Mouse (Mus musculus): ENCODE data around the gene Pdia5.

Pdia5 gene

DNA sequence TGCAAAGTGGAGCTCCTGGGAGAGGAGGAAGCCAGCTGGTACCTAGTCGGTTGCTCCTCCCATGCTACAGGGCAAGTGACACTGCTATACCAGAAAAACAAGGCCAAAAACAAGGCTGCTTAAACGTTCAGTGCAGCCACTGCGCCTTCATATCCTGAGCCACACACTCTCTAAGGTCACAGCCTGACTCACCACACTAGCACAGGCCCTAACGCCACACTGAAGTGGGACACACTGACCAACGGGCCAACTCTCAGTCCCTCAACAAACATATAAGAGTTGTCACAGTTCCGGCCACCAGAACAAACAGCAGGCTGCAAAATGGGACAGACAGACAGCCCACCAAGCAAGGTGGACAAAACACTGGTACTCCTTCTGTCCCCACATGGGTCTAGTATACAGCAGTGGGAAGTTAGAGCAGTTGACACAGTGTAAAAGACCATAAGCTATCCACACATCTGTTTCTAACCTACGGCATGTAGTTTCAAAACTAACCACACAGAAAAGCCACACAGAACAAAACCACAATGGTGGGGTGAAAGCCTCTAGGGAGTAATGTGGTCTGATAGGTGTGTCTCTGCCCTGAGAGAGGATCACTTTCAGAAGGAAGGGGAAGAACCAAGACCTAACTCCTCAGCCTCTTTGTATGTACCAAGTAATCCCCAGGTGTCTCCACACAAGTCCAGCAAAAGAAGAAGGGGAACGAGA is 6.0 kb downstream of the Pdia5 start:
- no peak for DNase-seq (ENCODE audit: low spot score in 2 of 2)

DNA sequence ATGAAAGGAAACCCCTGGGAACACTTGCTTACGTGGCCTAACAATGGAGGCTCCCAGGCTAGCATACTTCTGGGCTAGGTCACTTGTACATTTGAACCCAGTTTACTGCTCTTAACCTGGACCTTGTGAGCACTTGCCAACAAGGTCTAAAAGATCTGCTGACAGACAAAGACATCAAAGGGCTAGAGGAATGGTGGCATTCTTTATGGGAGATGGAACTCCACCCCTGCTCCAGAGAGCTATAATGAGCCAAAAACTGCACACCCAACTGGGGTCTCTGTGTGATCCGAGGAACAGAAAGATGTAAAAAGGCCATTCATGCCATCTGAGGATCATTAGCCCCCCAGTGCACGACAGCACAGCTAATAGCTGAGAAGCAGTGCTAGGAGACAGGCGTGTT is 6.6 kb downstream of the Pdia5 start:
- no peak for DNase-seq (ENCODE audit: low spot score in 2 of 2)

DNA sequence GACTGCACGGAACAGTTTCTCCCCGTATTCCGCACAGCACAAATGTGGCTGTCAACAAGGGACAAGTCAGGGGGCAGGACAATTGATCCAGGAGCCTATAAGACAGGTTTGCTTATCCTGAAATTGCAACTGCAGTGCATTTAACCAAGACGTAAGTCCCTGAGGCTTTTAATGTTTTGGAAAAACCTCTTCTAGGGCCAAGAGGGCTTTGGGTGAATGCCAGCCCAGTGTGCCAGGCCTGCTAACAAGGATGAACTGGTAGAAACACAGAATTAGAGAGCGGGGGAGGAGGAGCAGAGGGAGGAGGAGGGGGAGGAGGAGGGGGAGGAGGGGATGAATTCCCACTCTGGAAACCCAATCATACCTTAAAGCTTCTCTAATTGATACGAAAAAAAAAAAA is 11.4 kb downstream of the Pdia5 start:
- DNase-seq (ENCODE audit: low spot score in 2 of 2), result no peak

DNA sequence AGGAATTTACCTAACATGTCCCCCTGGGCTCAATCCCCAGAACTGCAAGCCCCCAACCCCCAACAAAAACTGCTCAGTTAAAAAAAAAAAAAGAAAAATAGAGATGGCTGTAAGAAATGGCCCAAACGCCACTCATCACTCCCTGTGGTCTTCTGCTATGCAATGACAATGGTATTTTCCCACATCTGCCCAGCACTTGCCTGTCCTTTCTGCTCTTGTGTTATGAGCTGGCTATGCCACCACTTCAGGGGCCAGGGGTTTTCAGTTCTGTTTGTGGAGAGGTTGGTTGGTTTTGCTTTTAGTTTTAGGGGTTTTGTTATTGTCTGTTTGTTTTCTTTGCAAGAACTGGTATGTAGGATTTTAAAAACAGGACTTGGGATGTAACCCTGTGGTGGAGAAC is 13.4 kb downstream of the Pdia5 start:
- no peak for DNase-seq (ENCODE audit: low spot score in 2 of 2)

DNA sequence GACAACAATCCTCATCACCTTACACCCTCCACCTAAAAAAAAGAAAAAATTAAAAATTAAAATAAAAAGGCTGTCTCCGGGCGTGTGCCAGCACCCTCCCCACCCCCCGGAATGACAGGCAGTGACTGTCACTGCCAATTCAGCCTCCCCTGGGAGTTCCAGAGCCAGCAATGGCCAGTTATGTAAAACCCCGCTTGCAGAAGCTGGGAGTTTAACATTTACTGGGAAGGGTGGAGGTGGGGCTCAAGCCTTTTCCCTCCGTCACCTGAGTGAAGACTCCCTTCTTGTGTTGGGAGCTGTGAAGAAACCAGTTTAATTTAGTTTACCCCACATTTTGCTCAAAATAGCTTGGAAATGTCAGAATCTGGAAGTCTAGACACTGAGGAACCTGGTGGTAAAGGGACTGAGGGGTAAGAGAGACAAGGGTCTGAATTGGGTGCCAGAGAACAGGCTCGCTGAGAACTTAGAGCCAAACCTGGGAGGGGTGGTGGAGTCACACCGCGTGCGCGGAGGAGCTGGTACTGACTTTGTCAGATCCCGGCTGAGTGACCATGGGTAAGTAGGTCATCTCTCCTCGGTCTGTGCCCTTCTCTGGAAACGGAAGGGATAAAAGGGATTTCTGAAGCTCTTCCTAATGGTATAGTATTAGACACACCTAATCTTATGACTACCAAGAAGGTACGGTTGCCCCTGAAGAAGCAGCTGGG is 18.0 kb downstream of the Pdia5 start:
- no peak for DNase-seq (ENCODE audit: low spot score in 2 of 2)

DNA sequence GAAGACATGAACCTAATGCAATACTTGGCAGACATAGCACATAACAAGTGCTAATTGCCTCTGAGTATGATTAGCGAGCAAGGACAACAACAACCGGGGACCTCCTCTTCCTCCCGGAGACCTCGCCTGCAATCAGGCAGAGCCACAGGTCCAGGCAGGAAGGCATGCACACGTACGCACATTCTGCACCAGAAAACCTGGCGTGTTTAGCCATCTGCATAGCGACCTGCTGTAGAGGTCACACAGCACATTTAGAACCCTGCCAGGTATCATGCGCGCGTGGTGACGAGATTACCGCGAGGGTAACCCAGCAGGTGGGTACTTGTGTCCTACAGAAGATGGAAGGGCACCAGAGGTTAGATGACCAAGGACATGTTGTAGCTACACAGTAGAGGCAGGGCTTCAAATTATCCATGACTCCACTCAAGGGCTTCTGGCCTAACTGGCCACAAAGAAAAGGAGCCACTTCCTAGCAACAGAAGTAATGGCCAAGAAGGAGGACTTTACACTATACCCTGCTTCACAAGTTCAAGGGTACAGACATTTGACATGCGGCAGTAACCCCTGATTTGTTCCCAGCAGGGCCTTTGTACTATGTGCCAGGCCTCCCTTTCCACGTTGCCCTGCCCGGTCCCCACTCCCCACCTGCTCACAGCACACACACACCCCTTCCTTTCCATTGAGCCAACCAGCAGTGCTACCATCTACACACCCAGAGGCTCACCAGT is 18.7 kb downstream of the Pdia5 start:
- DNase-seq (ENCODE audit: low spot score in 2 of 2), result no peak

DNA sequence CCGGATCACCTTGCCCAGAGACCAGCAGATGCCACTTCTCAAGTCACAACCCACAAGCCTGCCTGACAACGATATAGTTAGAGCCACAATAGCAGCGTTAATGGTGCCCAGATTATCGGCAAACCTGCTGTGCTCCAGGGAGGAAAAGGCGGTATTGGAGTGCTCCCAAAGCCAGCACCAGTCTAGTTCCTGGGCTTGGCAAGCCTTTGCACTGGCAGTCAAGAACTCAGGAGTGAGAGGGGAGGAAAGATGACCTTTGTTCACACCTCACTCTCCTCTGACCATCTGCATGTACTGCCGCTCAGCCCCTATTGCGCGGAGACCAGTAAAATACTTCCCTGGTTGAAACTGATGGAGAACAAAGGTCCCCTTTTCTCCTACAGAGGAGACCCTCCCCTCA is 19.7 kb downstream of the Pdia5 start:
- no peak for DNase-seq (ENCODE audit: low spot score in 2 of 2)

DNA sequence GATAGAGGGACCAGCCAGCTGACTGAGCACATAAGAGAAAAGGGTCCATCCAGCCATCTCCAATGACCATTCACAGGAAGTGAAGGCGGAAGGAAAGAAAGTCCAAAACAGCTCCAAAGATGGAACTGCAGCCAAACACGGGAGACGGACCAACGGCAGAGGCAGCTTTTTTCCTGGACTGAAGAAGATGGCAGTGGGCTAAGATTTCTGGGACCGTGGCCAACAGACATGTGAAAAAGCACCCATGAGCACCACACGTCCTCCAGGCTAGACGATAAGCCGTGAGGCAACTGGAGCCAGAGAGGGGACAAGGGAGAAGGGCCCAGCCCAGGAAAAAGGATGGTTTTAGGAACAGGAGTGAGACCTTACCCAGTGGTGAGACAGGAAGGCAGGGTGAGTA is 20.6 kb downstream of the Pdia5 start:
- no peak for DNase-seq (ENCODE audit: low spot score in 2 of 2)

DNA sequence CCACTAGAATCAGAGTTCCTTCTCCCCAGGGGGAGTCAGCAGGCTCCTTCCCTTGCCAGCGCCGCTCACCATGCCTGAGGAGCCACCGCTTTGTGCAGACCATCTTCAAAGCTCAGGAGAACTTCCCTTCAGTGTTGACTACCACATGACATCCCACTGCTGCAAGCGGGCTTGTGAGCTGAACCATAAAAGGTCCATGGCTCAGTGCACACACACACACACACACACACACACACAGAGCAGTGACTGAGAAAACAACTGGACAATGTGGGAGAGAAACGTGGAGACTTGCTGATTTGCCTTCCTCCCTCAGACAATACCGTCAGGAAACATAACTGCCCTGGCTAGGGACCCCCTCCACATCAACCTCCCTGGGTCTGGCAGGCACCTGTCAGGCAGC is 21.7 kb downstream of the Pdia5 start:
- no peak for DNase-seq (ENCODE audit: low spot score in 2 of 2)

DNA sequence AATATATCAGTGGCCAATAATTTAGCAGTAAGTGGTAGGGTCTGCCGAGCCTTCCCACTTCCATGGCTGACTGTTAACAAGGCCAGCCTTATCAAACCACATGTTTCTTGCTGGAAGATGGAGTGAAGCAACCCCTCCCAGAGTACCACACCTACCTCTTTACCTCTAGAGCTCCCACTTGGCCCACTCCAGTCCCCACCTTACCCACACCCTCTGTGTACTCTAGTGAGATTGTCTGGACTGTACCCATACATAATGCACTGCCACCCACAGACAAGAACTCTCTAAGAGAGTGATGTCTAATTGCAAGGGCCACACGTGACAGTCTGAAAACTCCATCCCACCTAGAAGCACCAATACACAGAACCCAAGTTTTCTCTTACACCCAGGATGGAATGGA is 23.6 kb downstream of the Pdia5 start:
- no peak for DNase-seq (ENCODE audit: low spot score in 2 of 2)

DNA sequence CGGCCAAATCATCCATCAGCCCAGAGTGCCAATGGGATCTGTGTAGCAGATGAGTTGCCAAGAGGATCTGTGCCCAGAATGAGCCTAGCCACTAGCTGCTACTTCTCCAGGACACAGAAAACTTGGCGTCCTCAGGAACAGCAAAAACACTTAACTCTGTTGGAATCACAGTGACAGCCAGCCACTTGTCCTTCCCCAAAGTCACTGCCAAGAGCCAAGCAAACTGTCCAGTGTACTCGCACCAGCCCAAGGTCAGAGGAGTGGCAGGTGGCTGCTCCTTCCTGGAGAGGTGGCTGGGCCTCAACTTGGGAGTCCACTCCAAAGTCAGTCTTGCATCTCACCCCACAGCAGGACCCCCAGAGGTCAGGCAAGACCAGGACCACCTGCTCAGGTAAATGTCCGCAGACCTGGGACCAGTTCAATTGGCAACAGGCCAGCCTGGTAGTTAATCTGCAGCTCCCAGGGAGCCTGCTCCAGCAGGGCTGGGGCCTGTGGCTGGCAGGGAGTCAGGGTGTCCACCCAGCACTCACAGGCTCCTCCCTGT is 24.8 kb downstream of the Pdia5 start:
- no peak for DNase-seq (ENCODE audit: low spot score in 2 of 2)

DNA sequence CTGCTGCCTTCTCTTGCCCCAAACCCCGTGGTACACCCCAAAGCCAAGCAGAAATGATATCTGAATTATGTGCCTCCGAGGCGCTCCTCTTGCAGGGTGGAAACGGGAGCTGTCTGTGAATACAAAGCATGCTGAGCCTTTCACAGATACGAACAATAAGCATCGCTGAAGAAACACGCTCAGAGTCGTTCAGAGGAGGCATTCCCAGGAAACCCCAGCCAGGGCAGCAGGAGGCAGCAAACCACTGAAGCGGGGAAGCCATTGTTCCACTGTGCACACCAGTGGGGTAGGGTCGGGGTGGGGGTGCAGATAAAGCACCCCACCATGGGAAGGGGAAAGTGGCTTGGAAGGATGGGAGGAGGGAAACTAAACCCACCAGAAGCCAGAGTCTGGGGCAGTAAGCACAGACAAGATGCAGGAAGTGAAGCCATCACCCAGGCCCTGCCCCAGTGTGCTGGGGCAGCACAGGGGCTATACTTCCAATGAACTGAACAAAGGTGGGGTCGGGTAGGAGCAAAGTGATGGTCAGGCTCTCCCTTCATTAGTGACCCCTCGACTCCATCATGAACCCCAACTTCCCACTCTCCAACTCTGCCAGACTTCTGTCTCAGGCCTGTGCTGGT is 25.9 kb downstream of the Pdia5 start:
- no peak for DNase-seq (ENCODE audit: low spot score in 2 of 2)

DNA sequence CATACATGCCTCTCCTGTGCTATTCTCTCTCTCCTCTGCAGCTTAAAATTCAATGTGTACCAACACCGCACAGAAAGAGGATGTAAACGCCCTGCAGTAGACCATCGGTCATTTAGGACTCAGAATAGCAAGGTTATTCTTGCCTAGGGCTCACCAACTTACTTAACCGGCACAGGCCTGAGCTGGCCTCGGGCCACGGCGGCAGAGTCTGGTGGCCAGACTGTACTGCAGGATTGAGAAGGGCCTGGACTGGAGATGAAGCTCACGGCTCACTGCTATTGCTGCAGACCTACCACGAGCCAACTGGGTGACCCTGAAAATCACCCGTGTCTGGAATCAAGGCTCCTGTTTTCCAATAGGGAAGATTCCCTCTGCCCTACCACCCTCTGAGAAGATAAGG is 27.0 kb downstream of the Pdia5 start:
- no peak for DNase-seq (ENCODE audit: low spot score in 2 of 2)

DNA sequence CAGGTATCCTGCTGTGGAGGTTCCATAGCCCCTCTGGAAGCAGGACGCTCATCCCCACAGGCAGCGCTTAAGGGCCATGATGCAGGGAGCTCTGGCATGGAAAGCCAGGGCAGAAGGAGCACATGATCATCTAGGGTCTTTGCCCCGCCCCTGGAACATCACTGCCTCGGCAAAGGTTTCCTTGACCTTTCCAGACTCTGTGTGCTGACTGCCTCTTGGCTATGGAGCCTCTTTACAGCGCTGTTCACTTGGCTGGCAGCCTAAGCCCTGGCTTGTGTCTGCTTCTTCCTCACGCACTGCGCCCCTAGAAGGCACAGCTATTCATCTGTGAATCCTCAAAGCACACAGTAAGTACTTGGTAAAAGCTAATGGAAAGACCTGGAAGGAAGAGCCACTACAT is 27.7 kb downstream of the Pdia5 start:
- no peak for DNase-seq (ENCODE audit: low spot score in 2 of 2)

DNA sequence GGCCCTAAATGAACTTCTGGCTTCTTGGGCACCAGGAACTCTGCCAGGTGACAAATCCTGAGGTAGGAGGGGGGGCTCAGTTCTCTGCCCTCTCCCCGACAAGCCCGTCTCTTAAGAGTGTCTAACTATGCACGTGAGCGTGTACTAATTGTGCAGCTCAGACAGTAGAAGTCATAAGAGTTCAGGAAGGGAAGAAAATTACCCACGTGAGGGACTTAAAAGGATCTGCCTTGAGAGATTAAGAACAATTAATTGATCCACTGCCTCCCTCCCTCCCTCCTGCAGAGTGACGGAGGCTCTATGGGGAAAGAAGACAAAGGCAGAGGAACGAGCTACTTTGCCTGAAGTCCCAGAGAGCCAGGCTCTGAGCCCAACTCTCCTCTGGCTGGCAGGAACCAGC is 31.1 kb downstream of the Pdia5 start:
- DNase-seq (ENCODE audit: low spot score in 2 of 2), result no peak

DNA sequence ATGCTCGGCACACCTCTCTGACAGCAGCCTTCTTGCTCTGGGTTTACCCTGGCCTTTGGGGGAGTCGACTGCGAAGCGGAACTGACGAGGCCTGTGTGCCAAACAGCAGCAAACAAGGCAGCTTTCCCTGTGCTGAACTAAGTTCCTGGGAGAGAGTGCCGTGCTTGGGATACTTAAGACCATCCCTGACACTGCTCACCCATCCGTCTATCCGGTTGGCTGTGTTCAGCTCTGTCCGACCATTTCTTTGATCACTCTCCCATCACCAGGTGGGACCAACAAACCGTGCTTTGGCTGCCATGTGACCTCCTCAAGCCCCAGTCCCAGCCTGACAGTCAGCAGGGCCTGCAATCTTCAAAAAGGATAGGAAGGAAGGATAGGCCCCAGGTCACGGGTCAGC is 32.4 kb downstream of the Pdia5 start:
- DNase-seq (ENCODE audit: low spot score in 2 of 2), result no peak

DNA sequence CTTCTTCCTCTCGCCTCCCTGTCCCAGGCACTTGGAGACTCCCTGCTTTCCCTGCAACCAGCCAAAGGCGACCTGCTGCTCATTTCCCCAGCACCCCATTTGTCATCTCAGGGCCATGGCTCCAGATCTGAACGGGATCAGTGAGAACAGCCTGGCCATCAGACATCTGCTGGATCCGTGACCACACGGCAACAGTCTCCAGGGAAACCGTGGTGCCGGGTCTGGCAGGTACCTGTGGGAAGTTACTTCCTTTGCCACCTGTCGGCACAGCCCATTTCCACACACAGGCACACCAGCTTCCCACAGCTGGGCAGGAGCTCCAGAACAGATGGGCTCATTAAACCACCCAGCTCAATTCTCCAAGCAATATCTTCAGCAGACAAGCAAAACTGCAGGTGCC is 33.2 kb downstream of the Pdia5 start:
- DNase-seq (ENCODE audit: low spot score in 2 of 2), result no peak

DNA sequence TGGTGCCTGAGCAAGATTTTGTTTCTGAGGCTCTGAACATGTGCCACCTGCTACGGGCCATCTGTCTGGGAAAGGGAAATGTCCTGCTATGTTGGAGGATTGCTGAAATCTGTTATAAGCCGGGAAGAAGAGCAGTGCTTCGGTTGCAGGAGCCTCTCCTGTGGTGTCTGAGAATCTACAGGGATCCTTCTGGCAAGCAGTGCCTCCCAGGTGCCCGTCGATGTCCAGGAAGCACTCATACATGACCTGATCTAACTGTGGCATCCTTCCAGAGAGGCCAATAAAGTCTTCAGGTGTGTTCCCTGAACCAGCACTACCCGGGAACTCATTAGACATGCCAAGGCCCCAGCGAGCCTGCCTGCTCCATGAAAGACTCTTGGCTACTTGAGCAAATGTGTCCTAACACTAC is 33.7 kb downstream of the Pdia5 start:
- no peak for DNase-seq (ENCODE audit: low spot score in 2 of 2)

DNA sequence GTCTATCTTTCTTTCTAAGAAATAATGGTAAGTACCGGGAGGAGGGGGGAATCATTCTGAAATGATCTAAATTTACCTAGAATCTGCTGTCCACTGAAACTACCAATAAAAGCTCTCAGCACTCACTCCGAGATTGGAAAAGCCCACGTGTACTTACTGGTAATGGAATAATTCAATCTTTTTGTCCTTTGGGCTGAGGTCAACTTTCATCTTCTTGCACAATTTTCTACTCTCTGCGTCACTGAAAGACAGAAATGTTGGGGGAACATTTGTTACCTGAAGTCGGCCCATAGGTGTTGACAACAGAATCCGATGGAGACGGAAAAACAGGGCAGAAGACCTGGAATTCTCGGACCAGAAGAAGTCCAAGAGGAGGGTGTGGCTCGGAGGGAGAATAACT is 34.4 kb downstream of the Pdia5 start:
- no peak for DNase-seq (ENCODE audit: low spot score in 2 of 2)

DNA sequence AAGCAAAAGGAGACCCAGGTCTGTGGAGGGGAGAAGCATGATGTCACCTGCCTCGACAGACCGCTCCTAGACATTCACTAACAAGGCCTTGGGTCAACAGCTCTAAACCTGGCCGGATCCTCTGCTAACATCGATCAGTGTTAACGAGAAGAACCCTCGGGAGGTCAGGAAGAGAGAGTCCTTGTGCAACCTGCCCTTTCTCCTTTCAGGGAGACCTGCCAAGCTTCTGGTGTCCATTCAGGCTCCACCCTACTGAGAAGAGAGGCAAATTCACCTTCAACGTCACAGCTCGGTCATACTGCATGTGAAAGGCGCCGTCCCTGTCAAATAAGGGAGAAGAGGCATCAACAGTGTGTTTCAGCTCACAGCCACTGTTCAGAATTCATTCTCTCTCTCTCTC is 34.9 kb downstream of the Pdia5 start:
- no peak for DNase-seq (ENCODE audit: low spot score in 2 of 2)

DNA sequence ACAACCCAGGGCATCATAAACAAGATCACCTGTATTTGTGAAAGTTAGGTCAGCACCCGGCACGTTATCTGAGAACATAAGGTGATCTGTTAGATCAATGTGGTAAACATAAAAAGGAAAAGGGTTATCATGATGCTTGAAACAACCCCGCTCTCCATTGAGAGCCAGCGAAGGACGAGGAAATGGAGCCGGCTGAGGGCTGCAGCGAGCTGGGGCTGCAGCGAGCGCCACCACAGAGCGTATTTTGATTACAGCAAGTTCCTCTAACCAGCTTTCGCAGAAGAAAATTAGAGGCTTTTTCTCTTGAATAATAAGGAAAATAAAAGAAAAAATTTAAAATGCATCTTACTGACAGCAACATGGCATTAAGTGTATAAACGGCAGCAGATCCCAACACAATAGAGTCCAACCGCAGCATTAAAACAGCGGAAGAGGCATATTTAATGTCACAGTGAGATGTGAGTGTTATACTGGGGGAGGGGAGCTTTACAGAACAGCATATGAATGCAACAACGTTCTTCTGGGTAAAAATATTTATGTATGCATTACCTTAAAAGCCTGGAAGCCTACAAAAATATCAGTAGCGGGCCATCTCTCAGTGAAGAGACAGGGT is 40.5 kb downstream of the Pdia5 start:
- no peak for DNase-seq (ENCODE audit: low spot score in 2 of 2)

DNA sequence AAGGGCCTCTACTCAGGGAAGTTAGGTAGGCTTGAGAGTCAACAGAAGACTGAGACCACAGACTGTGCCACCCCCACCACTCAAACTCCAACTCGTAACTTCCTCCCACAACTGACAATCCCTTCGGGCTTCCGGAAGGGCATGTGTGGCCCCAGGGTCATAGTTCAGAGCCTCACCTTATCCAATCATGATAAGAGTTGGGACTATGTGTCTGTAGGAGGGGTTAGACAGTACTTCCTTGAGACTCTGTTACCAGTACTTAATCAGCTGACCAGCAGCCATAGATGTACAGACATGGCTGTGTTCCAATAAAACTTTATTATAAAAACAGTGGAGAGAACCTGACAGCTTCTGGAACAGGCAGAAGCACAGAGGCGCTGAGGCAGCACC is 48.7 kb downstream of the Pdia5 start:
- DNase-seq (ENCODE audit: low spot score in 2 of 2), result no peak
